Mouse (Mus musculus) frontal cortex, postnatal 25 days (tissue): ENCODE measurements around the gene Serbp1.

Source experiments
- DNase-seq, 2 experiments: peaks; one replicate each; pipeline ENCODE4 v3.0.0; 2022; ENCODE audit warnings: low spot score in 2 of 2

Gene Serbp1

DNA sequence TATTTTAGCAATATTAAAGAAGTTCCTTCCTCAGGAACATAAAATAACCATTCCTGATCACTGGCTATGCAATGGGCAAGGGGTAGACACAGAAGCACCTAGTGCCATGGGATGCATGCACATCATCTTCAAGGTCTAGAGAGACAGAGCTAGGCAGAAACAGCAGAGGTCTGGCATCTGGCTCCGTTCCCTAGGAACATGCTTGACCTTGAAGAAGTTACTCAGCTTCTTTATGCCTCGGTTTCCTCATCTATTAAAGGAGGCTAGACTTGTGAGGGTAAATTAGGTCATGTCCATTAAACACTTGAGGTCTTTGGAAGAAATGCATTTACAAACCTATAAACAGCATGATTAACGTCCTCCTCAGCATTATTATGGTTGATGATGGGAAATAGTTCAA is 2.3 kb upstream of the Serbp1 start:
- DNase-seq = no peak

DNA sequence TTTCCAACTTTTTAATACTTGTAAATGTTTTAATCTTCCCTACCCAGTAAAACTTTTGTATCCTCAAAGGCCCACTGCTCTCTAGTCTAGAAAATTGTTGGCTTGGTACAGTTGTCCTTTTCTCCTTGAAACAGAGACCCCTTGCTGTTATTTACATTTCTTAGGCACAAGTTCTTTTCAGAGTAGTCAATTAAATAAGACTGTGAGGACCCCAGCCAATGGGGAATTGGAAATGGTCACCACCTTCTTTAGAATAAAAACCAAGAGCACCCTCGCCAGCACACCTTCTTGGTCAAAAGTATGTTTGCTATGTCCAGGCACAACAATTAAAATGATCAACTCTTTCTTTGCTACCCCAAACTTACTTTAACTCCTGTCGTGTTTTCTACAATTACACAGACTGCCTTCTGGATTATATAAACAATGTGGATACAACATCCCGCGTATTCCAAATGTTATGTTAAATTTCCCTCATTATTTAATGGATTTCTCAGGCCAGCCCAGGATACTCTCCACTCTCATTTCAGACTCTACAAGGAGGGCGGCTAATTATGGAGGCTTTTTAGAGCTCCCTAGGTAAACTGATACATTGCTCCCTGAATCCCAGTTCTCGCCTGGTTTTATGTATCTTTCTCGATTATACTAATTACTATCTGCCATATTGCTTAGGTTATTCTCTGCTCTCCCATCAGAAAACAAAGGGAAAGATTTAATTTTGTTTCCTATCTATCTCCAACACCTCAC is 1.3 kb upstream of the Serbp1 start:
- DNase-seq = no peak

DNA sequence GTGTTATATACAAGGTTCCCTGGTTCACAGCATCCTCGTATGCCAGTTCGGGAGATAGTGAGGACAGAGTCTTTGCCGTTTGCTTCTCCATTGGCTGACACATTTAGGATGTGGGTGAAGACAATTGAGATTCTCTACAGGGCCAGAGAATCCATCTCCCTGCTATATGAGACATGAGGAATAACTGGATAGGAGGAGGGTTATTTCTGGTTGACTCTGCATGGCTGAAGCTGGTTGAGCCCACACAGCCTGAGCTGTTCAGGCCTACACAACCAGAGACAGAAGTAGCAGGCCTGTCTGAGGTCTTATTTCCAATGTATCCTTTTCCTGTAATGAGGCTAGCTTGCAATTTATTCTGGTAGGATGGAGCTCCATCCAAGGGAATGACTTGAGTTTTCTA is 3.3 kb downstream of the Serbp1 start:
- no peak for DNase-seq

DNA sequence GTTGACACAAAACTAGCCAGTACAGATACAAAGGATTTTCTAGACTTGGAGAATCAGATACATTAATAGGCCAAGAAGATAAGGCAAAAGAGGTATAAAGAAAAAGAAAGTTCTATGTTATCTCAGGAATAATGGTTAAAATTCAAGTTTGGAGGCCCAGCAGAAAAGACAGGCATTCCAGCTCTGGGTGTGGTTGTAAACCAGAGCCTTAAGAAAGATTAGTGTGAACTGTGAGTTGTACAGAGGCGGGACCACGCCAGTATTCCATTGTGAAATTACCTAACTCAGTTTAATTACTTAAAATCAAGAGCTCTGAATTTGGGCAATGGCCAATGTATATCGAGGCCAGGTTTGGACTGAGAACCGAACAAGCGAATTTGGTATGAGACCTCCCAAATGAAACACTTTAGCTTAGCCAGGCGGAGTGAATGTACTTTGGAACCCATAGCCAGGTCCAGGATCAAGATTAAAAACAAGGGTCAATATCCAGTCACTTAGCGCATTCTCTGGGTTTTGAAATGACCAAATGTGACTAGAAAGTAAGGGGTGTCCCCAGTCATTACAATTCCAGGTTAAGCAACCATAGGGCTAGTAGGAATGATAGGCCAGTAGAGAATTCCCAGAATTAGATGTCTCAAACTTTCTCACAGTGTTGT is 5.9 kb downstream of the Serbp1 start:
- no peak for DNase-seq

DNA sequence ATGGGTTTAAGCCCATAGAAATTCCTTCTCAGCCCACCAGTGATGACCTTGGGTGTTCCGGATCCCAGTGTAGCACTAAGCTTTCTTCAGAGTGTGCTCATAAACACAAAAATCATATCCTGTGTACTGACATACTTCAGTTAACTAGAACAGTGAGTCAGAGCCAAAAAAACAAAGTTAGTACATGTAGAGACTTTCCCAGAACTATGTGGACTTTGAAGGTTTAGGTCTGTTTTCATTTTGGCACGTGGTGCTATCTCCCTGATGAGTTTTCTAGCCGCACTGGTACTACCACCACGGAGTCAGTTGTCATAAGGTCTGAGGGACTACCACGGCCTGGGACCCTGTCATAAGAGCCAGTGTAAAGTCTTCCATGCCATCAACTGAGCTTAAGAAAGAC is 6.5 kb downstream of the Serbp1 start:
- no peak for DNase-seq

DNA sequence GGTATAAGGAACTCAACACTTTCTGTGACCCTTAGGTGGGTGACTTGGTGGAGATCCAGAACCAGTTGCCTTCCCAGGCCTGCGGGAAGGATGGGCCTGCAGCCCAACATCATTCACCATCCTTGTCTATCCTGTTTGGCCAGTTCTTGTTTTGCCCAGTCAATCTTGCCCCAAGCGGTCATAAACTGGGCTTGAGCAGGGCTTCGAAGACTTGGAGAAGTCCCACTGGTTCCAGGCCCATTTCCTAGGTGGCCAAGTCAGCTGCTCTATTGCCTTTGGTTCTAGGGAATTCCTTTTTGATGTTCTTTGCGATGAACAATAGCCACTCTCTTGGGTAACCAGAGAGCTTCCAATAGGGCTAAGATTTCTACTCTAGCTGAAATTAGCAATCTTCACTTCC is 13.1 kb downstream of the Serbp1 start:
- DNase-seq = no peak

DNA sequence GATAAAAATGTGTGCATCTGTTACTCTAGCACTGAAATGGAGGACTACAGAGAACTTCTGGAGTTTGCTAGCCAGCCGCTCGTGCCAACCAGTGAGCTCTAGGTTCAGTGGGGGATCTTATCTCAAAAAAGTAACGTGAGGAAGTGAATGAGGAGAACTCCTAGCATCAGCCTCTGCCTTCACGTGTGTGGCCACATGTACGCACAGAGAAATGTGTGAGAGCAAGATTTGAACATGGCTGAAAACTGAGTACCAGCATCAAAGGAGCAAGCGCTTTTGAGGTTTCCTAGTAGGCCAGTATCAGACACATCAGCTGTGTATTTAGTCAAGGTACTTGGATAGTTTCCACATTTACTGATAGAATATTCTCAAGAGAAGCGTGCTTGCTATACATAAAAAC is 27.0 kb downstream of the Serbp1 start:
- DNase-seq = no peak

DNA sequence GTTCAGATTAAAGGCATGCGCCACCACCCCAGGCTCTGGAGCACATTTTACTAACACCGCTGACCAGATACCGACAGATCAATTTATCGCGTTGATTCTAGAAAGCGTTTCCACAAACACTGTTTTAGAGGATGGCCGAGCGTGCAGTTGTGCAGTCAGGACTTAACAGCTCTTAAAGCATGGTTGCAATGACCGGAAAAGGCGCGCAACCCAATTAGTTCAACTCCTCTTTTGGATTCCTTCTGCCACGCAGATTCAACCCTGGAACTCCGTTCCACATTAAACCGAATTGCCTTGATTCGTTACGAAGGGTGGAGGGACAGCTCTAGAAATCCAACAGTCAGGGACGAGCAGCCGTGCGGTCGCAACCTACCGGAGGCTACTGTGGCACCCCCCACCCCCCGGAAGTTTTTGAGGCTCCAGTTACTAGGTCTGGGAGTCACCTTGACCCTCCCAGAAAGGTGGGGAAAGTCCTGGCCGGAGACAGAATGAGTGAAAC is 28.2 kb downstream of the Serbp1 start:
- DNase-seq = peak; percentile 7 to 9

DNA sequence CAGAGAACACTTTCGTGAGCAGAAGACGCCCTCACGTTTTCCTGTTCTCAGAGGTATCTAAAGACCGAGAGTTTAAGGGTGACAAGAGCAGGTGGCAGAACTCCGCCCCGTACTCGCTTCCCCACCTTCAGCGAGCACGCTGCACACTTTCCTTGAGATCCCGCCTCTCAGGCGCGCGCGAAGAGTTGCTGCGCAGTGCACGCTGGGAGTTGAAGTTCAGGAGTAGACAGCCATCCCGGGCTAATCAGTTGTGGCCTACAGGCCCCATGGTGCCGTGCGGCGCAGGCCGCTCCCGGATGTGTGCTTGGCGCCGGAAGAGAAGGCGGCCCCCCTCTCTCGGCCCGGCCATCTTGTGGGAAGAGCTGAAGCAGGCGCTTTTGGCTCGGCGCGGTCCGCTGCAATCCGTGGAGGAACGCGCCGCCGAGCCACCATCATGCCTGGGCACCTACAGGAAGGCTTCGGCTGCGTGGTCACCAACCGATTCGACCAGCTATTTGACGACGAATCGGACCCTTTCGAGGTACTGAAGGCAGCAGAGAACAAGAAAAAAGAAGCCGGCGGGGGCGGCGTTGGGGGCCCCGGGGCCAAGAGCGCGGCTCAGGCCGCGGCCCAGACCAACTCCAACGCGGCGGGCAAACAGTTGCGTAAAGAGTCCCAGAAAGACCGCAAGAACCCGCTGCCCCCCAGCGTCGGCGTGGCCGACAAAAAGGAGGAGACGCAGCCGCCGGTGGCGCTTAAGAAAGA is 28.9 kb downstream of the Serbp1 start:
- DNase-seq = peak; percentile 92 to 93

DNA sequence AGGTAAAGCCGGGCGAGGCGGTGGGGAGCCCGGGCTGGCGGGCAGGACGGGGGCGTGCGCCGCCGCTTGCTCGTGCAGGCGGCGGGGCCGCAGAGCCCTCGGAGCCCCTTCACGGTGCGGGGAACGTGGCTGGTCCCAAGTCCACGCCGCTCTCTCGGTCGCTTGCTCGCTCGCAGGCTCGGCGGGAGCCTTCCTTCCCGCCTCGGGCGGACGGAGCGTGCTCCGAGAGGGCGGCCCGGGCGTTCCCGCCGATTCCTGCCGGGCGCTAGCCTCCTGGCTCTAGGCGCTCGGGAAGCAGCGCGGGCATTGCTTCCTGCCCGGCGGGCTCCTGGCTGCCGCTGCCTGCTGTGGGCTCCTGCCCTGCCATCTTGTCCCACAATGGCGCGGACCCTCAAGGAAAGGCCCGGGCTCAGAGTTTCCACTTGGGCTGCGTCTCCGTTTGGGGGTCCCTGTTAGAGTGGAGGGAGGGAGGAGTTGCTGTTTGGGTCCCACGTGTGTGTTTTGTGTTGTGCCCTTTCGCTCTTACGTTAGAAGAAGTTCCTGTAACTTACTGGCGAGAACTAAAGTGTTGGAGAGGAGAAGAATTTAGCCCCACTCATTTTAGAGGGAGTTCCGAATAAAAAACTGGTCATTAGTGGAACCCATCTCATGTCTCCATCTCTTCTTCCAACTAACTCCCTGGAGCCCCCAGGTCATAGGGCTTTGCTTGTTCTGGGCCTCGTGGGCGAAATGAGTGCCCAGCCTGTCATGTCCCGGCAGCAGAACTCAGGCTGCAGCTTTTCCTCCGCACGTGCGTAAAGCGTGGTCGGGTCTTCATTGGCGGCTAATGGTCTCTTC is 29.6 kb downstream of the Serbp1 start:
- peak in 1 of 2 experiments; percentile 7 for DNase-seq

DNA sequence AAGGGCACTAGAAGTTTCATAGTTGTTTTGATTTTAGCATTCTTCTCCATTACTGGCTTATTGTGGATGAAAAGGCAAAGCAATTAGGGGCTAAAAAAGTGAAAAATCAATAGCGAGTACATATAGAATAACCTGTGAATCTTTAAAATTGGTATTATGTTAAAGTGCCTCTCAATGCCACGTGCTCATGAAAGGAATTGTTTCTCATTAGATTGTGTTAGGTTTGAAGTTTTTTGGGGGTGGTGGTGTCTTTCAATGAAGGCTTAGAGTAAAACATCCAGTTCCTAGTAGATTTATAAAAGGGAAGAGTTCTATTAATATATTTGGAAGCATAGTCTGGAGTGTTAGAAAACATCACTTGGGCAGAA is 30.3 kb downstream of the Serbp1 start:
- DNase-seq = no peak

DNA sequence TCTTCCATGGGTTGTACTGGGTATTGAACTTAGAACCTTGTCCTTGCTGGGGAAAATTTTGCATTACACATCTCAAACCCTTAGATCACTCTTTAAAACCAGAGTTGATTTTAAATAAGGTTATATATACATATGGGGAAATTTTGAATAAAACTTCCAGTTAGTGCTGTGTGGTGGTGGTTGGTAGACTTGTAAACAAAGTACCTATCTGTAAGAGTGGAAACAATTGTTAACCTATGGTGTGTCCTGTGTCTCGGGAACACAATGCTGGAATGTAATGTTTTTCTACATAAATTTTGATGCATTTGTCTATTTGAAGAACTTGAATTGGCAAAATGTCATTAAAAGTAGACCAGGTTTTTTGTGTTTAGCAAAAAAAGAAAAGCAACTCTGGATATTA is 31.0 kb downstream of the Serbp1 start:
- DNase-seq = no peak

DNA sequence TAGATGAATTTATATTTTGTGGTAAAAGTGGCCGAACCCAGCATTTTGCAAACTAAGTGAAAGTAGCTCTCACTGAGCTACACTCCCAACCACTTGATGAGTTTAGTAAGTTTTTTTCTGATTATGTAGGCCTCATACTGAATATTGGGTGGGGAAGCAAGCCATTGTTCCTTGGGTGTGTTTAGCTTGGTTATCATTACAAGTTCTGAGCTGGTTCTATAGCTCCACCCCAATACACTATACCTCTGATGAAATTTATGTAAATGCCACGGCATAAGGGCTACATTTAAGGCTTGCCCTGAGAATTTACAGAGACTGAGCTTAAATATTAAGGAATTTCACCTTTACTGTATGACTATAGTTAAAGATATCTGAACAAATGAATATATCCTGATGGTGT is 31.5 kb downstream of the Serbp1 start:
- no peak for DNase-seq

DNA sequence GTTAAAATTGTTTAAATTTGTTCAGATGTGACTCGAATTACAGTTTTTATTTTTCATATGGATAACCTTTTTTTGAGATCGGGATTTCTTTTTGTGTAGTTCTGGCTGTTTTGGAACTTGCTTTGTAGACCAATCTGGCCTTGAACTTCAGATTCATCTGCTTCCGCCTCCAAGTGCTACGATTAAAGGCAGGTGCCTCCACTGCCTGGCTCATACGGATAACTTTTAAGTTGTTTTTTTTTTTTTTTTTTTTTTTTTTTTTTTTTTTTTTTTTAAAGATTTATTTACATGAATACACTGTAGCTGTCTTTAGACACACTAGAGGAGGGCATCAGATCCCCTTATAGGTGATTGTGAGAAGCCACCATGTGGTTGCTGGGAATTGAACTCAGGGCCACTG is 40.0 kb downstream of the Serbp1 start:
- DNase-seq = no peak

DNA sequence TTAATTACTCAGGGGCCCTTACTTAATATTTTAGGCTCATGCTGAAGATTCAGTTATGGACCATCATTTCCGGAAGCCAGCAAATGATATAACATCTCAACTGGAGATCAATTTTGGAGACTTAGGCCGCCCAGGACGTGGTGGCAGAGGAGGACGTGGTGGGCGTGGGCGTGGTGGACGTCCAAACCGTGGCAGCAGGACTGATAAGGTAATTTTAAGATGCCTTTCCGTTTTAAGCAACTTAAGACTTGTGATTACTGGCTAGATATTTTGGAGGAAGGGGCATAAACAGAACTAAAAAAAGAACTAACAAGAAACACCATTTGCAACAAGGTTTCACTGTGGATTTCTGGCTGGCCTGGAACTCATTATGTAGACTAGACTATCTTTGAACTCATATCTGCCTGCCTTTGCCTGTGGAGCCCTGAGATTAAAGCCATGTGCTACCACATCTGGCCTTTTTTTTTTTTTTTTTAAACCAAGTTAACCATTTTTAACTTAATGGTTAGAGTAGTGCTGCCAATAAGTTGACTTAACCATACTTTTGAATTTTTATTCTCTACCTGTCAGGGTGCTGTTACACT is 43.7 kb downstream of the Serbp1 start:
- DNase-seq = no peak

DNA sequence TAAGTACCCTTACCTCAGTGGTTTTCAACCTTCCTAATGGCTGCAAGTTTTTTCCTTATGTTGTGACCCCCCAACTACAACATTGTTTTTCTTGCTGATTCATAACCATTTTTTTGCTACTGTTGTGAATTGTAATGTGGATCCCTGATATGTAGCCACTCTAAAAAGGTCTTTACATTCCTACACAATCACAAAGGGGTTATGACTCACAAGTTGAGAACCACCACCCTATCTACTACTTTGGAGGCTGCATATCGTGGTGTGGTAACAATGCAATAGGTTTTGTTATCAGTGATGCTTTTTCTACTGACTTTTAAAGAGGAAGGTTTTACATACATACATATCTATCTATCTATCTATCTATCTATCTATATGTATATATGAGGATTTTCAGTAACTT is 44.9 kb downstream of the Serbp1 start:
- DNase-seq = no peak

DNA sequence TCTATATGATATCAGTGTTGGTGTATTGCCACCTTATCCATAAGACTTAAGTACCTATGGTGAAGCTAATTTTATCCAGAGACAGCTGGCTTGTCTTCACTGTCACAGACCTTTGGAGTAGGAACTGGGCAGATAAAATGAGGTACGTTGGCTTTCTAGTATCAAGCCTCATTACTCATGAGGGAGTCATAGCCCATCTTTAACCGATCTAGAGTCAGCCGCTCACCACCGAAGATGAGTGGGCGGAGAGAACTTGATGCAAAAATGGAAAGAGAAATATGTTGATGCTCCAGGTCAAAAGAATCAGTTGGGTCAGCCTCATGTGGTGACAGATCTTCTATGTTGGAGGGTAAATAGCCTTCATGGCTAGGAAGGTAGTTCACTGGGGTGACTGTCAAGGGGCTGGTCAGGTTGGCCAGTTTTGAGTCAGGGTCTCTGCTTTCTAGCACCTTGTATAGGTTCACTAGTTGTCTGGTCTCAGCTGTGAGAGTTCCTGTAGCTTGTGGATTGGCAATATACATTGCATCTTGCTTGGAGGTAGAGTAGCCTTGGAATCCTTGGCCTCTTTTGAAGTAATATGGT is 54.2 kb downstream of the Serbp1 start:
- no peak for DNase-seq

DNA sequence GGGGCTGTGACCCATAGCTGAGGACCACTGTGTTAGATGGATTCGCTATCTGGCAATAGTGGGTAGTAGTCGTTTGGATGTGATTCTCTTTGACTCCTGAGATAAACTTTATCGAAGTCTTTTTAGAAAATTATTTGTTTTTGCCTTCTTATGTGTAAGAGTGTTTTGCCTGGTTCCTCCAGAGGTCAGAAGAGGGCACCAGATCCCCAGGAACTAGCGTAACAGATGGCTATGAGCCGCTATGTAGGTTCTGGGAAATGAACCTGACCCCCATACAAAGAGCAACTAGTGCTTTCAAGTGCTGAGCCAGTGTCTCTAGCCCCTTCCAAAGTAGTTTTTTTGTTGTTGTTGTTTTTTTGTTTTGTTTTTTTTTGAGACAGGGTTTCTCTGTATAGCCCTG is 58.1 kb downstream of the Serbp1 start:
- DNase-seq = no peak

DNA sequence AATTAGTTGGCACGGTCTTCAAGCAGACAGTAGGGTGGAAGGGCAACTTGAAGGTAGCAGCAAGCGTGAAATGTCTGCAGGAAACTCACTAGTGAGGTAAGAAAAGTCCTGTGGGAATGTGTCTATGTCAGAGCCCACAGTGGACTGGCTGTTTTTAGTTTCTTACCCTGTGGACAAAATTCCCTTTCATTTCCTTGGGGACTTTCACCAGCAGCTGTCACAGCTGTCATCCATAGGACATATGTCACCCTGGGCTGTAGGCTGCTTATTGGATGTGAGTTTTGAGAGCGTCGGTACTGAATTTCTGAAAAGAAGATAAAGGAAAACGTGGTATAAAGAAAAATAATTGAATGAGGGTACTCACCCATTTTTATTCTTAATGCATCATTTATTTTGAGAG is 60.8 kb downstream of the Serbp1 start:
- no peak for DNase-seq

DNA sequence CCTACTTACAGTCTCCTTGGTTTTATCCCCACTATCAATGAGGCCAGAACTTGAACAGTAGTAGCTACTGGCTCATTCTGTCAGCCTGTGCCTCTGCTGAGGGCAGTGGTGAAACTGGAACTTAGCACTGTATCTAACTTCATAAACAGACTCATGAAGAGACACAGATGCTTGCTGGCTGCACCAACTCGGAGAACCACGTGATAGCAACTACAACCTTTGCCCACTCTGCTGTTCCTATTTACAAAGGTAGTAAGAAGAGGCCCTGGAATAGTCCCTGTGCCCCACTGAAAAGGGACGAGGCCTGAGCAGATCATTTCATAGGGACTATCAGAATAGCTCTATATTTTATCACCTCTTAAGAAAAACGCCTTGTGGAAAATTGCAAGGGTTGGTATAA is 62.3 kb downstream of the Serbp1 start:
- no peak for DNase-seq

DNA sequence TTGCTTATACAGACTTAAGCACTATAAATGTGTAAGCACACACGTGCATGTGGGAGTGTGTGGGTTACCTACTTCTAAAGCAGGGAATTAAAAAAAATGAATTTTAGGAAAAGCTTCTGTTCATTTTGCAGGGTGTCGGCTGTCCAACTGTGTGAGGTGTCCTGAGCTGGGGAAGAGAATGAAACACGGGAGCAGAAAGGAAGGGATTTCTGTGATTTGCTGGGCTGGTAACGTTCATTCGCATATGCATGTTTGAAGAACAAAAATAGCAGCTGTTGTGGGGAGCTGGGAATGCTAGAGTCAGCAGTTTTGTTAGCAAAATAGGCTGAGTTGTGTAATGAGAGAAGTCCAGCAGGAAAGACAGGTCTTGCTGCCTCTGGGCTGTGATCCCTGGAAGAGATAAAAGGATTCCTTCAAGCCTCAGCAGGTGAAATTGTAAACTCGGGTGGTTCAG is 62.8 kb downstream of the Serbp1 start:
- no peak for DNase-seq
